Mouse (Mus musculus) ES-Bruce4 (cell line): ENCODE measurements around the gene Sidt2.

Source experiments
- EP300 ChIP-seq: IDR thresholded peaks from 2 replicates; pipeline ENCODE4 v1.6.1; 2011; ENCODE audit warnings: low read depth, low read length; ENCODE audit not compliant: insufficient read depth
- POLR2A ChIP-seq: IDR thresholded peaks from one replicate; pipeline ENCODE4 v1.8.1; 2011; ENCODE audit warnings: low read length; ENCODE audit not compliant: insufficient read depth

- TF ChIP-seq EP300 (no peak), POLR2A (no peak)
Observed at GRCm38 (mm10) chr9:45944506-45945400, 10.3 kb downstream of the Sidt2 start.
